Mouse (Mus musculus) MEL (cell line): ENCODE data around the gene Bcl2l14. TPM values are rescaled to one million over a fixed set of nuclear protein-coding genes. Genes with fewer than 3 reads are reported as not detected.

Experiments
- DNase-seq: peaks from one replicate; pipeline ENCODE4 v3.0.0; 2011; ENCODE audit warnings: low read depth, low spot score
- H3K27ac ChIP-seq: 2 replicates; pipeline ENCODE4 v1.5.1; 2012; ENCODE audit warnings: low read depth, mild to moderate bottlenecking, control low read depth, low read length, moderate library complexity; ENCODE audit not compliant: control insufficient read depth
- H3K27me3 ChIP-seq, 2 experiments: fragments of 150-350 bp in 1 of 2; sonication (generic) in 1 of 2; 2 replicates each; pipeline ENCODE4 v1.6.1; 2012; ENCODE audit warnings: low read length in 2 of 2, mild to moderate bottlenecking in 2 of 2, improper control_type of control experiment in 1 of 2, moderate library complexity in 1 of 2; ENCODE audit not compliant: insufficient read depth in 2 of 2, control insufficient read depth in 1 of 2
- H3K36me3 ChIP-seq, 2 experiments: 2 replicates each; pipeline ENCODE4 v1.6.1; 2012 to 2014; ENCODE audit warnings: low read length in 2 of 2, improper control_type of control experiment in 1 of 2, inconsistent platforms in 1 of 2, mild to moderate bottlenecking in 1 of 2; ENCODE audit not compliant: insufficient read depth in 2 of 2, control insufficient read depth in 1 of 2
- H3K4me1 ChIP-seq, 2 experiments: fragments of 150-350 bp in 1 of 2; sonication (generic) in 1 of 2; 2 replicates each; pipeline ENCODE4 v1.6.1; 2012; ENCODE audit warnings: low read length in 2 of 2, improper control_type of control experiment in 1 of 2, mild to moderate bottlenecking in 1 of 2; ENCODE audit not compliant: insufficient read depth in 2 of 2, control insufficient read depth in 1 of 2
- H3K4me3 ChIP-seq, 2 experiments: fragments of 150-350 bp in 1 of 2; sonication (generic) in 1 of 2; 2 replicates each; pipeline ENCODE4 v1.5.1; 2012; ENCODE audit warnings: low read depth in 2 of 2, low read length in 2 of 2, mild to moderate bottlenecking in 2 of 2, moderate library complexity in 2 of 2, control low read depth in 1 of 2, improper control_type of control experiment in 1 of 2; ENCODE audit not compliant: control insufficient read depth in 1 of 2, insufficient read depth in 1 of 2
- H3K79me2 ChIP-seq: 2 replicates; pipeline ENCODE4 v1.6.1; 2012; ENCODE audit warnings: mild to moderate bottlenecking, low read length, moderate library complexity; ENCODE audit not compliant: control insufficient read depth, poor library complexity, insufficient read depth
- H3K9ac ChIP-seq: 2 replicates; pipeline ENCODE4 v1.6.1; 2012; ENCODE audit warnings: low read depth, mild to moderate bottlenecking, control low read depth, low read length, moderate library complexity; ENCODE audit not compliant: control insufficient read depth, poor library complexity, severe bottlenecking
- H3K9me3 ChIP-seq: fragments of 150-350 bp; sonication (generic); replicated peaks from 2 replicates; pipeline ENCODE4 v1.6.1; 2012; ENCODE audit warnings: mild to moderate bottlenecking, low read length, improper control_type of control experiment, moderate library complexity; ENCODE audit not compliant: insufficient read depth
- CTCF ChIP-seq, 3 experiments: IDR thresholded peaks in 2 of 3; conservative IDR thresholded peaks in 1 of 3; 2 replicates each; pipeline ENCODE4 v1.5.1; 2011 to 2012; ENCODE audit warnings: low read length in 3 of 3, low read depth in 2 of 3, mild to moderate bottlenecking in 2 of 3, improper control_type of control experiment in 1 of 3, inconsistent platforms in 1 of 3, mixed read lengths in 1 of 3, moderate library complexity in 1 of 3; ENCODE audit not compliant: control insufficient read depth in 1 of 3, insufficient read depth in 1 of 3, poor library complexity in 1 of 3, severe bottlenecking in 1 of 3
- ELF1 ChIP-seq: IDR thresholded peaks from 2 replicates; pipeline ENCODE4 v1.6.1; 2014; ENCODE audit warnings: low read depth, mild to moderate bottlenecking, inconsistent platforms, low read length, improper control_type of control experiment, moderate library complexity
- GATA1 ChIP-seq: IDR thresholded peaks from 2 replicates; pipeline ENCODE4 v1.6.1; 2011; ENCODE audit warnings: low read depth, low read length, improper control_type of control experiment
- KAT2A ChIP-seq: conservative IDR thresholded peaks from 2 replicates; pipeline ENCODE4 v1.6.1; 2012; ENCODE audit warnings: low read depth, low read length, improper control_type of control experiment, inconsistent platforms
- MAZ ChIP-seq: IDR thresholded peaks from 2 replicates; pipeline ENCODE4 v1.6.1; 2012; ENCODE audit warnings: low read depth, mild to moderate bottlenecking, inconsistent platforms, low read length, improper control_type of control experiment
- MEF2A ChIP-seq: IDR thresholded peaks from 2 replicates; pipeline ENCODE4 v1.6.1; 2014; ENCODE audit warnings: low read depth, mild to moderate bottlenecking, inconsistent platforms, low read length, improper control_type of control experiment; ENCODE audit not compliant: poor library complexity, insufficient replicate concordance, severe bottlenecking; ENCODE audit errors: extremely low read depth
- MXI1 ChIP-seq: IDR thresholded peaks from 2 replicates; pipeline ENCODE4 v1.6.1; 2011; ENCODE audit warnings: mild to moderate bottlenecking, low read depth, low read length, improper control_type of control experiment
- MYC ChIP-seq: IDR thresholded peaks from 2 replicates; pipeline ENCODE4 v1.6.1; 2011; ENCODE audit warnings: low read depth, mild to moderate bottlenecking, low read length, improper control_type of control experiment, moderate library complexity
- NRF1 ChIP-seq: IDR thresholded peaks from 2 replicates; pipeline ENCODE4 v1.6.1; 2014; ENCODE audit warnings: low read depth, mild to moderate bottlenecking, inconsistent platforms, low read length, improper control_type of control experiment, moderate library complexity; ENCODE audit not compliant: poor library complexity, insufficient read depth, severe bottlenecking
- POLR2A ChIP-seq, 2 experiments: IDR thresholded peaks; 2 replicates each; pipeline ENCODE4 v1.6.1; 2011 to 2012; ENCODE audit warnings: low read length in 2 of 2, mild to moderate bottlenecking in 2 of 2, control low read depth in 1 of 2, improper control_type of control experiment in 1 of 2, low read depth in 1 of 2, moderate library complexity in 1 of 2; ENCODE audit not compliant: control insufficient read depth in 1 of 2, insufficient read depth in 1 of 2, poor library complexity in 1 of 2
- SMC3 ChIP-seq: IDR thresholded peaks from 2 replicates; pipeline ENCODE4 v1.6.1; 2011; ENCODE audit warnings: low read depth, low read length, improper control_type of control experiment
- TAL1 ChIP-seq: IDR thresholded peaks from 2 replicates; pipeline ENCODE4 v1.6.1; 2012; ENCODE audit warnings: mild to moderate bottlenecking, inconsistent platforms, low read length, moderate library complexity, mixed read lengths
- USF2 ChIP-seq, 2 experiments: IDR thresholded peaks; 2 replicates each; pipeline ENCODE4 v1.6.1; 2011 to 2012; ENCODE audit warnings: improper control_type of control experiment in 2 of 2, low read length in 2 of 2, borderline replicate concordance in 1 of 2, inconsistent platforms in 1 of 2, low read depth in 1 of 2, mild to moderate bottlenecking in 1 of 2; ENCODE audit not compliant: insufficient read depth in 1 of 2
- ZC3H11A ChIP-seq: IDR thresholded peaks from 2 replicates; pipeline ENCODE4 v1.6.1; 2012; ENCODE audit warnings: low read depth, mild to moderate bottlenecking, inconsistent platforms, low read length, improper control_type of control experiment
- ZNF384 ChIP-seq: IDR thresholded peaks from 2 replicates; pipeline ENCODE4 v1.6.1; 2012; ENCODE audit warnings: low read depth, mild to moderate bottlenecking, inconsistent platforms, low read length, improper control_type of control experiment
- polyA plus RNA-seq, 2 experiments: library from polyadenylated mRNA; stranded (reverse) in 1 of 2; unstranded in 1 of 2; fragments of >175 nt in 1 of 2; fragments of >200 nt in 1 of 2; gene quantifications; 2 replicates each; pipeline versions ENCODE4 v1.2.1 to v1.2.4; 2012; ENCODE audit warnings: low replicate concordance in 2 of 2, low read depth in 1 of 2; ENCODE audit not compliant: insufficient read length in 2 of 2, insufficient read depth in 1 of 2, missing spikeins in 1 of 2
- total RNA-seq: library from RNA; depleted of rRNA; stranded (reverse); fragments of 300-350 nt; gene quantifications from 2 replicates; pipeline ENCODE4 v1.2.3, GENCODE M21; 2012

The Bcl2l14 gene
- total and polyA plus RNA-seq, 3 experiments: 0.65 to 1.4 TPM; not detected in 1

GRCm38 (mm10) chr6:134377856-134378255 is 18.3 kb upstream of the Bcl2l14 start:
- Histone ChIP-seq H3K9me3 (no peaks in the 10 kb centered on the region), H3K79me2 (no peaks in the 10 kb centered on the region), H3K4me1 (no peaks in the 10 kb centered on the region), H3K27me3 (0 out of 4 replicates have a peak, but pooled peaks cover 0 to 2% of the 10 kb centered on the region in 2 experiments), H3K27ac (no peak overlapping the region), H3K4me3 (no peak overlapping the region), H3K9ac (no peak overlapping the region), H3K36me3 (no peaks in the 10 kb centered on the region)
- no peak for TF ChIP-seq MYC
- no peak for TF ChIP-seq USF2 (IDR thresholded peaks at IDR 0.05; ENCODE audit: borderline replicate concordance in 1 of 2, insufficient read depth in 1 of 2, low read depth in 1 of 2, low read length in 2 of 2)
- no peak for TF ChIP-seq CTCF (IDR thresholded peaks at IDR 0.05 in 2 of 3, conservative IDR thresholded peaks at IDR 0.05 in 1 of 3; ENCODE audit: control insufficient read depth in 1 of 3, insufficient read depth in 1 of 3, low read depth in 2 of 3, low read length in 3 of 3, poor library complexity in 1 of 3, severe bottlenecking in 1 of 3)
- no peak for TF ChIP-seq ELF1
- TF ChIP-seq MAZ: no peak
- no peak for TF ChIP-seq ZC3H11A
- no peak for TF ChIP-seq TAL1
- no peak for TF ChIP-seq POLR2A (IDR thresholded peaks at IDR 0.05; ENCODE audit: control insufficient read depth in 1 of 2, insufficient read depth in 1 of 2, low read depth in 1 of 2, low read length in 2 of 2, poor library complexity in 1 of 2)
- no peak for DNase-seq

- Histone ChIP-seq H3K27me3 (0 out of 4 replicates have a peak, but pooled peaks cover 0 to 2% of the 10 kb centered on the region in 2 experiments), H3K9me3 (no peaks in the 10 kb centered on the region), H3K4me3 (no peak overlapping the region), H3K36me3 (no peaks in the 10 kb centered on the region)
- DNase-seq: no peak
- TF ChIP-seq MXI1: no peak
- no peak for TF ChIP-seq SMC3
- no peak for TF ChIP-seq KAT2A
- no peak for TF ChIP-seq MEF2A
- no peak for TF ChIP-seq ZNF384
- no peak for TF ChIP-seq MYC
- TF ChIP-seq, all 39 proteins: peak for 0
- H3K4me1 ChIP-seq: no peaks in the 10 kb centered on the region
- H3K79me2 ChIP-seq: no peaks in the 10 kb centered on the region
- no peak overlapping the region for H3K9ac ChIP-seq
- H3K27ac ChIP-seq: no peak overlapping the region
These were observed 14.7 kb upstream of the Bcl2l14 start for GRCm38 (mm10) chr6:134381462-134381861.

DNA sequence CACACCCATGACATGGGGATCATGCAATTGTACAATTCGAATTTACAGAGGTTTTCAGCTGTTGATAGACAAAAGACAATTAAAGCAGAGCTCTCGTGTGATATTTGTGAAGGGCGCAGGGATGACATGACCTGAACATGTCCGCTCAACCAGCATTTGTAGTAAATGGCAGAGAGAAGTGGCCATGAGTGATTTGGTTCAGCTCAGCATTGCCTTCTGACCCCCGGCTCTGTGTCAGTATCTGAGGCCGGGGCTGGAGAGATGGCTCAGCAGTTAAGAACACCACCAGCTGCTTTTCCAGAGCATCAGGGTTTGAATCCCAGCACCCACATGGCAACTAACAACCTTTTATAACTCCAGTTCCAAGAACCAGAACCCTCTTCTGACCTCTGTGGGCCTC is 10.2 kb upstream of the Bcl2l14 start:
- Histone ChIP-seq H3K9me3 (no peaks in the 10 kb centered on the region), H3K27ac (no peak overlapping the region), H3K36me3 (no peaks in the 10 kb centered on the region), H3K9ac (no peak overlapping the region), H3K4me3 (no peak overlapping the region), H3K27me3 (no peaks in the 10 kb centered on the region)
- DNase-seq: no peak
- TF ChIP-seq KAT2A (no peak), MYC (no peak), NRF1 (no peak), GATA1 (no peak), POLR2A (IDR thresholded peaks at IDR 0.05; ENCODE audit: control insufficient read depth in 1 of 2, insufficient read depth in 1 of 2, low read depth in 1 of 2, low read length in 2 of 2, poor library complexity in 1 of 2) (no peak)
- TF ChIP-seq, all 39 proteins: peak for 0
- Histone ChIP-seq H3K4me1 (no peaks in the 10 kb centered on the region), H3K79me2 (no peaks in the 10 kb centered on the region)
